Mouse (Mus musculus): ENCODE measurements around the gene Hbs1l.

Hbs1l gene

DNA sequence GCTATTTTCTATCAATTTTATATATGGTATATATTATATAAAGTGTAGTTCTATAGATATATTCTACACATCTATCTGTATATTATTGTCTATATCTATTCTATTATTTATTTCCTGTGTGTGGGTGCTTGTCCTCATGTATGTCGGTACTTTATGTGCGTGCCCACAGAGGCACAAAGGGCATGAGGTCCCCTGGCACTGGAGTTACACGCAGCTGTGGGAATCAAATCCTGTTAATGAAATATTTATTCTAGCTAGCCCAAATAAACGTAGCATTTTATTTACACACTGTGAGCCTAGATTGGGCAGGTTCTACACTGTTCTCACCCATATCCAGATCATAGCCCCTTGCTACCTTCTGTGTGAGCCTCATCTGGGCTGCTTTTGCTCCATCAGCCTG, 63.3 kb downstream of the Hbs1l start:
- DNase-seq (ENCODE audit: low spot score in 2 of 2), result no peak

DNA sequence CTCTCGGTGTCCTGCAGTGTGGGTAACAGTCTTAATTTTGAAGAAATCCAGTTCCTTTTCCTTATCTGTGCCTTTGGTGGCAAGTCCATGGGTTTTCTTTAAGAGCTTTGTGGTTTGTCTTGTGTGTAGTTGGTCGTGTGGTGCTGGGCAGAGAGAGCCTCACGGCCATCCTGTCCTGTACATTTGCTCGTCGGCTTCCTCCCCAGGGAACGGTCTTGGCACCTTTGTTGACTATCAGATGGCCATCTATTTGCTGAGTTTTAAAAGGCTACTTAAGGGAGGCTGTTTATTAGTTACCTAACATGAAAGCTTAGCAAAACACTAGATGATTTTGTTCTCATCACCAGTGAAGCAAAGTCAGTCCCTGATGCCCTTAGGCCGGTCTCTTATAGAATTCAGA, 66.1 kb downstream of the Hbs1l start:
- no peak for DNase-seq (ENCODE audit: low spot score in 2 of 2)

DNA sequence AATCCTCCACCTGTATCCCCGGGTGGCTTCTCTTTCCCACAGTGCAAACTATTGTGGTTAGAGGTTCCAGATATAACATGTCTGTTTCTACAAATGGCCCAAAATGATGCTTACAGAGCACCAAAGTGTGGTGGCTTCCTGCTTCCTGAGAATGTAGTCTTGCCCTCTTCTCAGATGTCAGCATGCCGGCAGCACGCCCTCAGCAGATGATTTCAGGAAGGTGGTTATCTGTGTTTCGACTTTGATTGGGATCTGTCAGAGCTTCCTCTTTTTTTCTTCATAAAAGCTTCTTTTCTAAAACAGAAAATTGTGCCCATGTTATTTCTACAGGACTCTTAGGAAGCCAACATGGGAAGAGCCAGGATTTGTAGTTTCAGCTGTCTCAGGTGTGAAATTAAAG, 67.5 kb downstream of the Hbs1l start:
- no peak for DNase-seq (ENCODE audit: low spot score in 2 of 2)

DNA sequence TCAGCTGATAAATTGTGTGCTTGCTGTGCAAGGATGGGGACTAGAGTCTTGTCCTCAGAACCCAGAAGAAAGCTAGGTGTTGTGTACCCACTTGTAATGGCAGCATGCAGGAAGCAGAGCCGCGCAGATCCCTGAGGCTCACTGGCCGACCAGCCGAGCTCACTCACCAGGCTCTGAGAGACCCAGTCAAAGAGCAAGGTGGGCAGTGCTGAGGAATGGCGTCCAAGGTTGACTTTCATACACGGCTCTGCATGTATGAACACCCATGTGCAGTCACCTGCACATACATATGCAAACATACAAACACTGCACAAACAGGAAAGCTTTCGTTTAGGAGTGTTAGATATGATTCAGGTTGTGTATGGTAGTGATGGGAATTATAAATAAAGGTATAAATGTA, 69.2 kb downstream of the Hbs1l start:
- DNase-seq (ENCODE audit: low spot score in 2 of 2), result no peak

DNA sequence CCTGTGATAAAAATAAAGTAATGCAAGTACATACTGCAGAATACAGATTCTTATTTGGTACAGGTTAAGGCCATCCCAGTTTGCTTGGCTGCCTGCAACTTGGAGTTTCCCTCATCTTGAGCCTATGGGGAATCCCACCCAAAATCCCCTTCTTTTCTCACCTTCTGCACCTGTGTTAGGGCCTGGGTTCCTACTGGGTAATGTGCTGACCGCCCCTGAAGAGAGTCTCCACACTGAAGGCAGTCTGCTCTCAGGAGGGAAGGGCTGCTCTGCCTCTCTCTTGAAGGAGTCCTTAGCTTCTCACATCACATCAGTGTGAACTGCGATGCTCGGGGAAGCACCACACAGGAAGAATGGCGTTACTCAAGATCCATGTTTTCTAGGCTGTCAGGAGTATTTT, 70.1 kb downstream of the Hbs1l start:
- no peak for DNase-seq (ENCODE audit: low spot score in 2 of 2)

DNA sequence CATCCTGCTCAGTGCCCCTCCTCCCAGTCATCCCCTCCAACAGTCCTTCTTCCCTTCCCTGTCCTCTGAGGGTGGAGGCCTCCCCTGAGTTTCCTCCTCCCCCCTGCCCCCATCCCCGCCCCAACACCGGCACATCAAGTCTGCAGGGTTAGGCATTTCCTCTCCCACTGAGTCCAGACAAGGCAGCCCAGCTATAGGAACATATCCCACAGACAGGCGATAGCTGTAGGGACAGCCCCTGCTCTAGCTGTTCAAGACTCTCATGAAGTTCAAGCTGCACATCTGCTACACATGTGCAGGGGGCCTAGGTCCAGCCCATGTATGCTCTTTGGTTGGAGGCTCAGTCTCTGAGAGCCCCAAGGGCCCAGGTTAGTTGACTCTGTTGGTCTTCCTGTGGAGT, 70.7 kb downstream of the Hbs1l start:
- no peak for DNase-seq (ENCODE audit: low spot score in 2 of 2)

DNA sequence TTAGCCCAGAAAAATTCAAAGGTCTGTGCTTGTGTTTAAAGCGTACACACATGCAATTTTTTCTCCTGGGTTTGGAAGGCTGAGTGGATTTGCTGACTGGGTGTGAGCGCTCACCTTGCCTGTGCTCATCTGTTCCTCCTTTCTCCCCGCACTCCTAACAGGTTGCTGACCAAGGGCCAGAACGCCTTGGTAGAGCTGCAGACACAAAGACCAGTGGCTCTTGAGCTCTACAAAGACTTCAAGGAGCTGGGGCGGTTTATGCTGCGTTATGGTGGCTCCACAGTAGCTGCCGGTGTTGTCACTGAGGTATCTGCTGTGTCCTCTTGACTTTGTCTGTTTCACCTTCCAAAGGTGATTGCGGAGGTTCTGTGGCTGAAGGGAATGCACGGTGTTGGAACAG, 71.7 kb downstream of the Hbs1l start:
- no peak for DNase-seq (ENCODE audit: low spot score in 2 of 2)

DNA sequence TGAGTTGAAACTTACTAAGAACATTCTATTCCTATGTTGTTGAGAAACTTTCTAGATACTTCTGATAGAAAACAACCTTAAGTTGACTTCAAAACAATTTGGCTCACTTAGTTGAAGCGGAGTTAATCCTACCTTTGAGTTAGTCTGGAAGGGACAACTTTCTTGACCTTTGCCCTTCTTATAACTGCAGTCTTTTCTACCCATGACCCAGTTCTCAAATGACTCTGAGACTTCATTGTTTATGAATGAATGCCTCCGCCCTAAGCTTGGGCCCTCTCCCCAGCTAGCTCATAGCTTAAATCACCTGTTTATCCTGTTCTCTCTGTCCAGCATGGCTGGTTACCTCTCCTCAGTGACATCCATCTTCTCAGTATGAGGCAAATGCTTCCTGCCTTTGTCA, 73.8 kb downstream of the Hbs1l start:
- no peak for DNase-seq (ENCODE audit: low spot score in 2 of 2)

DNA sequence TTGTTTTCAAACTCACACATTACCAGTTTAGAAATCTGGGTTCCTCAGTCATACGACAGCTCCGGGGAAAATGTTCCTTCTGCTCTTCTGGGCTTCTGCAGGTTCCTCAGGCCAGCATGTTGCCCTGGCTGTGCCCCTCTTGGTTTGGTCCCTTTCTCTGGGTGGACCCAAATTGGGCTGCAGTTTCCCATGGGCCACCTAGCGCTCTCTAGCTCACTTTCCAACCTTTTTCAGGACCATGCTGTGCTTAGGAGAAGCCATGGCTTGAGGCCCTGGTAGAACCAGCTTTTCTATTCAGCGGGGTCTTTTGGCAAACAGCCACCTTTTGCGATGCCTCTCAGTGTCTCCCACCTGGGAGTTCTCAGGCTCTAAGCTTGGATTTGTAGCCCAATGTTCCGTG, 76.5 kb downstream of the Hbs1l start:
- DNase-seq (ENCODE audit: low spot score in 2 of 2), result no peak

DNA sequence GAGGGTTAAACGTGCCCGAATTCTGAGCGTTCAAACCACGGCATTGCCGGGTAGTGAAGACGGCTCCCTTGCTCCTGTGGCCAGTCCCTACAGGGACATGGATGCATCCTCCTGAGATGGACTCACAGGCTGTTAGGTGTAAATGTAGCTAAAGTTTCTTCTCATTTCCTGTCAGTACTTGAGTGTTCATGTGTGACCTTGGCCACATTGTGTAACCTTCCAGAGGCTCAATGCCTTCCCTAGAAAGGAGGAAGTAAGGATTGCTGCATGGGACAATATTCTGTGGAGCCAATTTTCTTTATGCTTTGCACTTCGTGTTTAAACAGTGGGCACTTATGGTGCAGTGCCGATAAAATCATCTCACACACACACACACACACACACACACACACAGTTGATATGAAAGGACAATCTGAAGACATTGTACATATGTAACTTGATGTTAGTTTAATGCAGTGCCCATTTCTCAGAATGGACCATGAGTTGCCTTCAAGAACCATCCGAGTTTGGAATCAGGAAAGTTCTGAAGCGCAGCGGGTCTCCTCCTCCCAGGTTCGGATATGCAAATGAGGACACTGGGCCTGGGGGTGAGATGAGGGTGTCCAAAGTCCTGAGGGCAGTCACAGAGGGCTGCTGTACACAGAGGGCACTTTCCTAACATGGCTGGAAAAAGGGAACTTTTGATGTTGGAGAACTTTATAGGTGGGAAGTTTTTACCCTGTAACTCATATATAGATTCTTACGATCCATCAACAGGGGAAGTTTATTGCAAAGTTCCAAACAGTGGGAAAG, 81.1 kb downstream of the Hbs1l start, which contains the start of gene Aldh8a1:
Gene Aldh8a1, plus strand, starts transcription at position 610 of the 792 bp plus-strand sequence.
- no peak for DNase-seq (ENCODE audit: low spot score in 2 of 2)

DNA sequence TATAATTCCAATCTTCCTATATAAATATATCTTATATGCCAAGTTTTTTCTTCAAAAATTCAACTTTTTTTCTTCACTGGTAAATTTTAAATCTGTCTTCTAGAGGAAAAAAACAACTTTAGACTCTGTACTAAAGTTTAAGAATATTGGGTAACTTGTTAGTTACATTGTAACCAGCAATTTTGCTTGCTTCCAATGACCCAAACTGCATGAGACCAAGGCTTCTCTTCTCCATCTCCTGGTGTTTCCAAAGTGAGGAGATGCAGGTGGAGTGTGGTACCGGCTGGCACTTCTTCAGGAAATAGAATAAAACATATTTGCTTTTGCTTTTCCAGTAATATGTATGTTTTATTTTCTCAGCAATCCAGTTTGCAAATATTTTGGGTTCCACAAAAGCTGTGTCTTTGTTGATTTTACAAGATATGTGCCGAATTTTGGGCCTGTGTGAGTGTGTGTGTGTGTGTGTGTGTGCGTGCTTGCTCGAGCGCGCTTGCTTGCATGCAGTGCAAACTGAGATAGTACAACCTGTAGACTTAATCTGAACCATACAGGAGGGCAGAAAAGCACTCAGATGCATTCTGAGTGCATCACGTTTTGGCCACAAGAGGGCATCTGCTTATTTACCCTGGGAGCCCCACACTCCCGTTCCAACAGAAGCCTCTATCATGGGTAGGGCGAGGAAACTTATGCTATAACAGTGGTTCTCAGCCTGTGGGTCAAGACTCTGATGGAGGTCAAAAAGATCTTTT, 82.6 kb downstream of the Hbs1l start:
- DNase-seq (ENCODE audit: low spot score in 2 of 2), result no peak

DNA sequence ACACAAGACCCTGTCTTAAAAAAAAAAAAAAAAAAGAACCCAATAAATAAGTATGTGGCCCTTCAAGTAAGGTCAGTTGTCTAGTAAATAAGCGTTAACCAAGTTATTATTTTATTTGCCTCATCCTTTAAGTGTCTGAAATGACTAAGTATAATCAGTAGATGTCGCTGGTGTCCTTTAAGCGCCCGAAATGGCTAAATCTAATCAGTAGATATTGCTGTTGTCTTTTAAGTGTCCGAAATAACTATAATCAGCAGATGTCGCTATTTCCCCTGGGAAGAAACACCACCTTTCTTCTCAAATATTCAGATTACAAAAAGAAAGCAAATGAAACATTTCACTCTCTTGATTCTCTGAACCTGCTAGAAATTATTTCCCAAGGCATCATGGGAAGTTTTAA, 87.1 kb downstream of the Hbs1l start:
- DNase-seq (ENCODE audit: low spot score in 2 of 2), result no peak

DNA sequence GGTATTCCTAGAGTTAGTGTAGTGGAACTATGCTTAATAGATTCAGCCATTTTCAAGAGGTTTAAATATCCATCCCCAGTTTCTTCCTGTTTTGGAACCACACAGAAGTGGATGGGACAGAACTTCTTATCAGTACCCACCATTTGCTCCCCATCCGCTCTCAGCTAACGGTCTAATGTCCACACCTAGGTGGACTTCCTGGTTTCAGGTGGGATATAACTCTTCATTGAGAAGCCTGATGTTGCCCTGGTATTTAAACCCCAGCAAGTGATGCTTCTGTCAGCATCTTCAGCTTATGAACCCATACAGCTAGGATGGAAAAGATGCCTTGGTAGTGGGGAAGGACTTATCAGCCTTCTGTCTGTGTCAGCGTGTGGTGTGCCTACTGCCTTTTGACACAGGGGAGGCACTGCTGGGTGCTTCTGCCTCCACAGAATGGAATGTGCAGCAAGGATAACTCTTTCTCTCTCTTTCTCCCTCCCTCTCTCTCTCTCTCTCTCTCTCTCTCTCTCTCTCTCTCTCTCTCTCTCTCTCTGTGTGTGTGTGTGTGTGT, 89.4 kb downstream of the Hbs1l start:
- no peak for DNase-seq (ENCODE audit: low spot score in 2 of 2)

DNA sequence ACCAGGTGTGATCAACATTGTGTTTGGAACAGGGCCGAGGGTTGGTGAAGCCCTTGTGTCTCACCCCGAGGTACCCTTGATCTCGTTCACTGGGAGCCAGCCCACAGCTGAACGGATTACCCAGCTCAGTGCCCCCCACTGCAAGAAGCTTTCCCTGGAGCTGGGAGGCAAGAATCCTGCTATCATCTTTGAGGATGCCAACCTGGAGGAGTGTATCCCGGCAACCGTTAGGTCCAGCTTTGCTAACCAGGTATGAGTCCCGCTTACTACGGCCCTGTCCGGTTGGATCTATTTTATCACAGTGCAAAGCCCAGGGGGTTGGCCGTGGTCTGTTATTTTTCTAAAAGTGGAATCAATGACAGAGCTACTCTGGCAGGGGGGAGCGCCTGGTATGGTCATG, 93.3 kb downstream of the Hbs1l start:
- DNase-seq (ENCODE audit: low spot score in 2 of 2), result no peak

DNA sequence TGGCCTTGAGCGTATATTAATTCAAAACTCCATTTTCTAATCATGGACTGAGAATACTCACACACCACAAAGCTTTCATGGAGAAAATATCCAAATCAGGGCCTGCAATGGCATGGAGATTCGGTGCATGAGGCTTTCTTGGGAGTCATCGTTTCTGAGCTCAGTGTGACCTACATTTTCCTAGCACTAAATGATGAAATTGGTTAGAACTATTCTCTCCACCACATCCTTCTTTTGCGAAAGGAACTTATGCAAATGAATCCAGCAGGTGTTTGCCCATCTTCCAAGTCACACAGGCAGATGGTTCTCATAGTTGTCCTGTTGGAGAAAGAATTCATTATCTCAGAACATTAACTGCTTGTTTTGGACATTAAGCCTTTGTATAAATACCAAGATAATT, 94.7 kb downstream of the Hbs1l start:
- no peak for DNase-seq (ENCODE audit: low spot score in 2 of 2)

DNA sequence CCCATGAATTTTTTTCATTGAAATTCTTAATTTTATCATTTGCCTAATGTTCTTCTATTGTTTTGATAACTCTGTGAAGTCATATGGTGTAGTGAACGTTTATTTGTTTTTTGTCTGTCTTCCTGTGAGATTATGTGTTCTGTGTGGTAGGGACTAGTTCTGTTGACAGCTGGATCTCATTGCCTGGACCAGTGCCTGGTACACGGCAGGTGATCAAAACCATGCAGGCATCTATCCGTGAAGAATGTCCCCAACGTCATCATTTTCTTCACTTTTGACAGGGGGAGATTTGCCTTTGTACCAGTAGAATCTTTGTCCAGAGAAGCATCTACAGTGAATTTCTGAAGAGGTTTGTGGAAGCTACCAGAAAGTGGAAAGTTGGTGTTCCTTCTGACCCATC, 95.5 kb downstream of the Hbs1l start:
- no peak for DNase-seq (ENCODE audit: low spot score in 2 of 2)

DNA sequence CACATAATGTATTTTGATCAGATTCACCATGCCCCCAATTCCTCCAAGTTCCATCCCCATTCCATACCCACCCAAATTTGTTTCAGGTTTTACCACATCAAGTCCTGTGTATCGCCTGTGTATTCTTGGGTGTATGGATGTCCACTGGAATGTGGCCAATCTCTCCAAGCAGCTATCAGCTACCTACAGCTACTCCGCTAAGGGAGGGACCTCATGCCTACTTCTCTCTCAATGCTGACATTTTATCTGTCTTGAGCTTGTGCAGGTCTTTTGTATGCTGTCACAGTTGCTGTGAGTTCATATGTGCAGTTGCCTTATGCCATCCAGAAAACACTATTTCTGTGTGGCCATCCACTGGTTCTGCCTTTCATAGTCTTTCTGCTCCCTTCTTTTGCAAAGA, 97.6 kb downstream of the Hbs1l start:
- no peak for DNase-seq (ENCODE audit: low spot score in 2 of 2)

DNA sequence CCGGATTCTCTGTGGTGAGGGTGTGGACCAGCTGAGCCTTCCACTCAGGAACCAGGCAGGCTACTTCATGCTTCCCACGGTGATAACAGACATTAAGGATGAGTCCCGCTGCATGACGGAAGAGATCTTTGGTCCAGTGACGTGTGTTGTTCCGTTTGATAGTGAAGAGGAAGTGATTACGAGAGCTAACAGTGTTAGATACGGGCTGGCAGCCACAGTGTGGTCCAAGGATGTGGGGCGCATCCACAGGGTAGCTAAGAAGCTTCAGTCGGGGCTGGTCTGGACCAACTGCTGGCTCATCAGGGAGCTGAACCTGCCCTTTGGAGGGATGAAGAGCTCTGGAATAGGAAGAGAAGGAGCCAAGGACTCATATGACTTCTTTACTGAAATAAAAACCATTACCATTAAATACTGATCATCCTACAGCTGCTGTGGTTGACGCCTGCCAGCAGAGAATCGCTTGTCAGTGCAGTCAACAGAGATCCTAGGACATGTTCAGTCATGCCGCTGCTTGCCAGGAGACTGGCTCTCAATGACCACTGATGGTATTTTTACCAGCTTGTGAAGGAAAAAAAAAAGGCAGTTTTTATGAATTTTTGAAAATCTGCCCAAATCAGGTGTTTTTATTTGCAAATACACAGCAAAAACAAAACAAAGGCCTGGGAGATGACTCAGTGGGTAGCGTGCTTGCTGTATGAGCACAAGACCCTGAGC, 99.8 kb downstream of the Hbs1l start:
- DNase-seq (ENCODE audit: low spot score in 2 of 2), result no peak

DNA sequence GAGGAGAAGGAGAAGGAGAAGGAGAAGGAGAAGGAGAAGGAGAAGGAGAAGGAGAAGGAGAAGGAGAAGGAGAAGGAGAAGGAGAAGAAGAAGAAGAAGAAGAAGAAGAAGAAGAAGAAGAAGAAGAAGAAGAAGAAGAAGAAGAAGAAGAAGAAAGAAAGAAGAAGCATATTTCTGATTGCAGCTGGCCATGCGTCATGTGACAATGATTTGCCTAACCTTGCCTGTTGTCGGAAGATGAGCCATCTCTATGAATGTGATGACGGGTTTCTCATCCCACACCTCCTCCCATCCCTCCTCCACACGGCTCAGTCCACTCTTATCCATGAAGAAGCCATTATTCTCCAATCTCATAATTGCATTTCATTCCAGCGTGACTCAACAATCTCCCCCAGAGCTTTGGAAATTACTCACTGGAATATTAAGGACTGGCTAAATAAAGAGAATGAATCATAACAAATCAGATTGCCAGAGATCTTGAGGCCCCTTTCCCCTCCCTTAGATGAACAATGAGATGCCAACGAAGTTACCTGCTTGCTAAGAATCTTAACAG, 103.2 kb downstream of the Hbs1l start:
- peak in 1 of 2 experiments; percentile 29 for DNase-seq (ENCODE audit: low spot score in 2 of 2)

DNA sequence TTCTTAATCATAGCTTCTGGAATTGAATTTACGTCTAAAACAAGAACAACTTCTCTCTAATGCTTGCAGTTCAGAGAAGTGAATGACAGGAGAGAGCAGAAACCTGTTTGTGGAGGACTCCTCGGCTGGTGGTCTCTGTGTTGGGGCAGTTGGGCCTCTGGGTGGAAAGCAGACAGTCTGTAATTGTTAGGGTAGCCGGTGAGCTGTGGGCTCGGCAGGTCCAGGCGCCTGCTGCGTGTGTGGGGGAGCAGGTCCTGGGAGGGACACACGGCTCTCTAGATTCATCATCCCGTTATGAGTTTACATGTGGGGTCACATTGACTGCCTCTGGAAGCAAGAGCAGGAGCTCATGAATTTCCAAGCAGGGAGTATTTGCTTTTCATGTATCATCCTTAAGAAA, 103.8 kb downstream of the Hbs1l start:
- no peak for DNase-seq (ENCODE audit: low spot score in 2 of 2)

DNA sequence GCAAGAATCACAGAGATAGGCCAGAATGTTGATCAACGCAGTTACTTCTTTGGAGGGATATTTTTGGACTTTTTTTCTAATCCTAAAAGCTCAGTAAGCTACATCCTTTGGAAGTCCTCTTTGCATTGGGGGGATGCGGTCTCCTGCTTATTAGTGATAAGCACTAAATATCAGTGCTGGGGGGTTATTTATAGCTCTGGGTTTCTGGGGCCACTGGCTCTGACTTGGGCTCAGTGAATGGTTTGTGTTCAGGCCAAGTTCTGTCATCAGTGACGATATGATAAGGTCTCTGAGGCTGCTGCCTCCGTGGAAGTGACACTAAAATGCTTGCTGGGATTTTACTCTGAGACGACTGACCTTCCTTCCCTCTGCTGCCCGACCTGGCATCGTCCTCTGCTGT, 104.3 kb downstream of the Hbs1l start:
- no peak for DNase-seq (ENCODE audit: low spot score in 2 of 2)

DNA sequence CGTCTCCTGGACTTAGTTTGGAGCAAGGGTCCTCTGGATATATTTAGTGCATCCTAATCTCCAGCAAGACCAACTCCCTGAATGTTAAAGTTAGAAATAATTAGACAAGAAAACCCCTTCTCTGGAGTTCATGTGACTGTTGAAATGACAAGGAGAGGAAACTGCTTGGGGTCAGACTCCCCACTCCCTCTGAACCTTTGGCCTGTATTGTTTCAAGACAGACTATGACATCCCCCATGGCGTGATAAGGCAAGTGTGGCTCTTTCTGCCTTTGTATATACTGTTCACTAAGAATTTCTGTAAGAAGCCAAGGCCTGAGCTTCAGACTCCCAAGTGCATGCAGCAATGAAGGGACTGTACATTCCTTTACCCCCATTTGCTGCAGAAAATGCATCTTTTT, 104.7 kb downstream of the Hbs1l start:
- DNase-seq (ENCODE audit: low spot score in 2 of 2), result no peak

Measured in urinary bladder, postnatal 36 days (tissue).